Mouse (Mus musculus): ENCODE data around the gene Ccdc188.

Gene Ccdc188

GRCm38 (mm10) chr16:18234671-18235388 lies 17.2 kb downstream of the Ccdc188 start, which contains the start of gene Zdhhc8:
Zdhhc8 (minus strand) TSS chr16:18235136.
- DNase-seq (ENCODE audit: low read depth, low spot score) = peak; percentile 57

DNA sequence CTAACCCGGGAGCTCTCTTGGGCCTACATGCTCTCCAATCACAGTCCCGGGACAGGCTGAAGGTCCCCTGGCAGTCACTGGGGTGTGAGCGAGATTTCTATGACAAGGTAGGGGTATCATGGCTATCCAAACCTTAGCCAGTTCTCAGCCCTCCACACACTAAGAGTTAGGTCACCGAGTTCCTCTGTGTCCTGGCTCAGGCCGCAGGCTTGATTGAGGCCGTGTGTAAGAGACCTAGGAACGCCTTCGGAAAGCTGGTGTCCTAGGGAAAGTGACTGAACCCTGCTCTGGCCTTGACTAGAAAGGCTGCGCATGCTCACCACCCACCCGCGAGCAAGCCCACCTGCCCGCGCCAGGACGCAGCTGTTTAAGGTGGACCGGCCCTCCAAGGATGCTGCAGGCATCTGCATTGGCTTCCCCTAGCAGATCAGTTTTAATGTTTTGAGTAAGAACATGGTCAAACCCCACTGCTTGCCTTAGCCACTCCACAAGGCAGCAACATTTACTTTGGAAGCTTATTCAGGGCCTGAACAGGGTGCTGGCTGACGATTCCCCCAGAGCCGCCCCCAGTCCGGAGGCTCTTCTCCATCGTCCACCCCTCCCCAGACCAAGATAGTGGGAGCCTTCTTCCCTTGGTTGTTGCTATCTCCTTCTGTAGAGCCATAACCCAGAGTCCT lies 17.8 kb downstream of the Ccdc188 start:
- peak; percentile 52 for DNase-seq (ENCODE audit: low read depth, low spot score)

DNA sequence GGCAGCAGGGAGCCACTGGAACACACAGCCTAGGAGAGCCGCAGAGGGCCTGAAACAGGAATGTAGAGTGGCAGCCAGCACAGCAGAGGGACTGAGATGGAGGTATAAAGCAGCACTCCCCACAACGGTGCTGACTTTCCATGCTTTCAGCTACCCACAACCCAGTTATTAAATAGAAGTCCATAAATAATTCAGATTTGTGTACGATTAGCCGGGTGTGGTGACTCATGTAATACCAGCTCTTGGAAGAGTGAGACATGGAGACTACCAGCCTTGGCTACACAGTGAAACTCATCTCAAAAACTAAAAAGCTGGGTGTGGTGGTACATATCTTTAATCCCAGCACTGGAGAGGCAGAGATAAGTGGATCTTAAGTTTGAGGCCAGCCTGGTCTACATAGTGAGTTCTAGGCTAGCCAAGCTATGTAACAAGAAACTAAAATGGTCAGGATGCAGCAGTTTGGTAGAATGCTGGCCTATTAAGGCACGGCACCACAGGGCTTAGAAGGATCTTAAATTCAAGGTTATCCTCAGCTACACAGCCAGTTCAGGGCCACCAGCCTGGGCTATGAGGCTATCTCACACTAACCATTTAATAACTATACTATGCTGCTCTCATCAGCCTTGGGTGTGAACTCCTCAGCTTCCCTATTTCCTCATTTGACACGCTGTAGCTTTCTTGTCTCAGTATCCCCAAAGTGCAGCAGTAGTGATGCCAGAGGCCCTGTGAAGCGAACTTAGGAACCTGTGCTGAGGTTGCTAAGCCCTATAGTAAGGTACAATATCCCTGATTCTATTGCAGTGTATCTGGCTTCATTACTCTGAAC lies 19.2 kb downstream of the Ccdc188 start:
- DNase-seq (ENCODE audit: low read depth, low spot score) = no peak

DNA sequence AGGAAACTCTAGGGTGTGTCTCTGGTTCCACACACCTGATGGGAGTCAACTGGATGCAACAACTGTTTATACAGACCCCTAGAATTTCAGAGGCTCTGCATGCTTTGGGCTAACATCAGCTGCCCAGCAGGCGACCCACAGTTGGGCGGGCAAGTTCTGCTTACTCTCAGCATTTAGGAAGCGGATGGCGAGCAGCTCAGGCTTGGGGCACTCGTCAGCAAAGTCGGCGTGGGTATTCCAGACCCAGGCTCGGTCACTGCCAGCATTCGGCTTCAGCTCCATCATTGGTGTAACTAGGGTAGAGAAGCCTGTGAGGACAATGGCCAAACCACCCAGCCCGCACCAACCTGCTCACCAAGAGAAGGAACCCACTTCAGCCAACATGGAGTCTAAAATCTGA lies 23.9 kb downstream of the Ccdc188 start:
- no peak for DNase-seq (ENCODE audit: low read depth, low spot score)

DNA sequence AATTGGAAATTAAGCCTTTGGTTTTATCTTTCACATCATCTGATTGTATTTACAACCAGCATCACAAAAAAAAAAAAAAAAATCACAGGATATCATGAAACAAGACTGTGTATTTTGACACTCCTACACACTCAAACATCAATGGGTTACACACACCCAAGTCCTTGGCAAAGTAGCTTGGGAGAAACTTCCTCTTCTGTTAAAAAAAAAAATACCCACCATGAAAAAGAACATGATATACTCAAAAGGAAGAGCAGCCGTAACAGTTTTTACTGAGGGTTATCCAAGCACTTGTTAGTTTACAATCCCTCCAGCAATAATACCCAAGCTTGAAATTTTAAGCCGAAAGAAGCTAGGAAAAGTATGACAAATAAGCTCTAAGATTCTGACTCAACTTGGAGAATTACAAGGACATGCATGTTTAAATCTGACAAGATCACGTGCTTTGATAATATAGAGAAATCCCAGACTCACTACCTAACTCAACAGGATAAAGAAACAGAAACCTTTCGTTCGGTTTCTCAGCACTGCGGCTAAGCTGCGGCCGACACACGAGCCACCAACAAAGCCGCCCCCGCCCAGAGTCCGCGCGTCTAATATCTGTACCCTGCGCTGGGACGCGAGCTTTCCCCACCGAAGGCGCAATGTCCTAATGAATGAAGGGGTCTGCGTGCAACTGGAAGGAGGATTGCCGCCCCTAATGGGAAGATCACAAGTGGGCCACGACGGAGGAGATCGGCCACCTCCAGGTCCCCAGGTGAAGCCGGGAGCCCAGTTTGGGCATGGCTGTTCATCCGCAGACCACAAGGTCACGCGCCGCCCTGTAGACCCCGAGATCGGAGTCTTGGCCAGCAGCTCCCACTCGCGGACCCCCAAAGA lies 30.1 kb downstream of the Ccdc188 start:
- DNase-seq (ENCODE audit: low read depth, low spot score) = no peak

DNA sequence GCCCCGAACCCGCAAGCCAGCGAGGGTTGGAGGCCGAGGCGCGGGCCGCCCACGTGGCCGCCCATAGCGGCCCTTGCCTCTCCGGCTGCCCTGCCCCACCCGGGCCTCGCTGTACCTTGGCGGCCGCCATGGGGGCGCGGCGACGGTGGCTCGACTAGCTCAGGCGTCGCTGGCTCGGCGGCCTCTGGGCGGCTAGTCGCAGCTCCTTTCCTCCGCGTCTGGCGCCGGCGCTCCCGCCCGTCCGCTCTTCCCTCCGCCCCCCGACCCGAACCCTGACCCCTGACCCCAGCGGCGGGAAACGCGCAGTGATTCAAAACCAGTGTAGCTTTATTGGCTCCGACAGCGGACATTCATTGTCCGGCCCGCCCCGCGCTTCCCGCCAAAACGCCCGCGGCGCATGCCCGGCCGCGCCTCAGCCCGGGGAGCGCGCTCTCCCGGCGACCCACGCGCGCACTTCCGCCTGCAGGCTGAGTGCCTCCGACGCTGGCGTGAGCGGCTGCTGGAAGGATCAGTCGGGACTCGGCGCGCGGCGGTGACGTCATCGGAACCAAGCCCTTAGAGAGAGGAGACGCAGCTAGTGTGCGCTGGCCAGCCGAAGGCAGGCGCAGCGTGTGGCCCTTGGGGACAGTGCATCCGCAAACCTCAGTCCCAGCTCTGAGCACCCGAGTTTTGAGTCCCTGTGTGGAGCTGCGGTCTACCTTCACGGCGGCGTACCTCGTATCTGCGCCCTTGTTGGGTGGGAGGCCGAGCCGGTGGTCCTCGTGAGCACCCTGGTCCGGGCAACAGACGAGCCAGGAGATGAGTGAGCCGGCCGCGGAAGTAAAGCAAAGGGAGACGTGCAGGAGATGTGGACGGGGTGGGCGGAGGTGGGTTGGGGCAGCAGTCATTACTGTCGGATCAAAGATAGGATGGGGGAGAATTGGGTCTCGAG lies 31.0 kb downstream of the Ccdc188 start, which contains the start of the genes Trmt2a and Ranbp1:
Trmt2a (plus strand) TSS at position 247 of the 931 bp plus-strand sequence.
Ranbp1 (minus strand) TSS at position 300 of the 931 bp plus-strand sequence.
- peak; percentile 99 for DNase-seq (ENCODE audit: low read depth, low spot score)

DNA sequence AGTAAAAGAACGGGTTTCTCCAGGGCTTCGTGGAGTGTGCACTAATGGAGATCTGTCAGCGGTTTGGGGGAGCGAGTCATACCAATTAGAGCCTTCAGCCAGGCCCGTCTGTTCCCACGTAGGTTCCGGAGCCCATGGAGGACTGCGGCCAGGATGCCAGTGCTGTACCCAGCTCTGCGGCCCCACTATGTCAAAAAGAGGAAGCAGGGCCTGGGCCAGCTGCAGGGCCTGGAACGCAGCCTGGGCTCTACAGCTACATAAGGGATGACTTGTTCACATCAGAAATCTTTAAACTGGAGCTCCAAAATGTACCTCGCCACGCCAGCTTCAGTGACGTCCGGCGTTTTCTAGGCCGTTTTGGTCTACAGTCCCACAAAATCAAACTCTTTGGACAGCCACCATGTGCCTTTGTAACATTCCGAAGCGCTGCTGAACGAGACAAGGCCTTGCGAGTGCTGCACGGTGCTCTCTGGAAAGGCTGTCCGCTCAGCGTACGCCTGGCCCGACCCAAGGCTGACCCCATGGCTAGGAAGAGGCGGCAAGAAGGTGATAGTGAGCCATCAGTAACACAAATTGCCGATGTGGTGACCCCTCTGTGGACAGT lies 31.8 kb downstream of the Ccdc188 start:
- no peak for DNase-seq (ENCODE audit: low read depth, low spot score)

DNA sequence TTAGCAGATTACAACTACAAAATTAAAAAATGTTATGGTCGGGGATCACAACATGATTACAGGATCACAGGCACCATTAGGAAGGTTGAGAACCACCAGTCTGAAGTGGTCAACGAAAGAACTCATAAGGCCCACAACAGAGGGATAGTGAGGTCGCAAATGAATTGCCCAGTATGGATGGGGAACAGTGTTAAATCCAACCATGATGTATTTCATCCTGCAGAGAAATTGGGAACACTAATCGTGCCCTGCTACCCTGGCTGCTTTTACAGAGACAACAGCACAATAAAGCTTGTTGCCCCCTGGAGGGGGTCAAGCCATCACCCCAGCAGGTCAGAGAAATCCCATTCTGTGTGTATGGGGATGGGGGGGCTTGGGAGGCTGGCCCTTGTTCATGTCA lies 32.6 kb downstream of the Ccdc188 start:
- no peak for DNase-seq (ENCODE audit: low read depth, low spot score)

- no peak for DNase-seq (ENCODE audit: low read depth, low spot score)
Measured at GRCm38 (mm10) chr16:18250828-18251790, 33.4 kb downstream of the Ccdc188 start.

DNA sequence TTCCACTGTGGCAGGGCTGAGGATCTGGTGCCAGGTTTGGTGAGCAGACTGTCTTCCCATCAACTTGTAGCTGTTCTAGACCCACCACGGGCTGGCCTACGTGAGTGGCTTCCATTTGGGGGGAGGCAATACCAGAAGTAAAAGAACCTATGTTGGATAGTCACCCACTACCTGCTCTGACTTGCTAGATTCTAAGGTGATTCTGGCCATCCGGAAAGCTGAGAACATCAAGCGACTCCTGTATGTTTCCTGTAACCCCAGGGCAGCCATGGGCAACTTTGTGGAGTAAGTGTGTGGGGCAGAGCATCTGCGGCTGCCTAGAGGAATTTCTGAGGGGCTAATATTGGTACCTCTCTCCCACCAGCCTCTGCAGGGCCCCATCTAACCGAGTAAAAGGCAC lies 35.1 kb downstream of the Ccdc188 start:
- no peak for DNase-seq (ENCODE audit: low read depth, low spot score)

DNA sequence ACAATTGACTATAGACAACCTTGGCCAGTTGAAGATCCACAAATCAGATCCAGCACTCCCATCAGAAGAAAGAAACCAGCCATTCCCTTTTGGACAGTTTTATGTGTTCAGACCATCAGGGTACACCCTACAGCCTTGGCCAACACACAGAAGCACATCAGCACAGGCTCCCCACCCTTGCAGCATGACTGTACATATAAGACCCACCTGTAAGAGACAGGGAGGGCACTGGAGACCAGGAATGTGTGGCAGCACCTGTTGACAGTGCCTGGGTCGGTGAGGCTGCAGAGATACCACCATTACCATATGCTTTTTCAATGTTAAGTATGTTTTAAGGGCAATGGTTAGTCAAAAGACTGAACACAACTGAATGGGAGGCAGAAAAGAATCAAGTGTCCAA lies 36.2 kb downstream of the Ccdc188 start:
- DNase-seq (ENCODE audit: low read depth, low spot score) = no peak

GRCm38 (mm10) chr16:18258221-18258620 lies 40.5 kb downstream of the Ccdc188 start, which contains the start of gene Gm49776:
Gm49776 (minus strand) TSS chr16:18258321.
- no peak for DNase-seq (ENCODE audit: low read depth, low spot score)

- DNase-seq (ENCODE audit: low read depth, low spot score) = no peak
Measured at GRCm38 (mm10) chr16:18265024-18265423, 47.3 kb downstream of the Ccdc188 start.

DNA sequence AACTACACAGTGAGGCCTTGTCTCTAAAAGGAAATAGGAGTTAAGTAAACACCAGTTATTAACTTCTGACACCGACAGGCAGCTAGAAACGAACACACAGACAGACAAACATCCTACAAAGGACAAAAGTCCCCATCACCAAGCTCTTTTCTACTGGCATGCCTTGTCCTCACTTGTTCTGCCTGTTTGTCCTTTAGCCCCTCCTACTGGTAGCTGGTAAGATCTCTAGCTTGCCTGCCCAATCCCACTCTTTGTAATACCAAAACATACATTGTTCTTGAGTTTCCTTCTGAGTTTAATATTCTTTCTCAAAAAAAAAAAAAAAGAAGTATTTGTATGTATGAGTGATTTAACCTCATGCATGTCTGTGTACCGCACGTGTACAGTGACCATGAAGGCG lies 50.5 kb downstream of the Ccdc188 start:
- DNase-seq (ENCODE audit: low read depth, low spot score) = no peak

Data from embryo, embryonic 11.5 days (tissue).